Mouse (Mus musculus): ENCODE measurements around the gene Trub1.

The Trub1 gene

GRCm38 (mm10) chr19:57442936-57443657, 9.6 kb upstream of the Trub1 start:
- no peak for DNase-seq (ENCODE audit: low spot score)

DNA sequence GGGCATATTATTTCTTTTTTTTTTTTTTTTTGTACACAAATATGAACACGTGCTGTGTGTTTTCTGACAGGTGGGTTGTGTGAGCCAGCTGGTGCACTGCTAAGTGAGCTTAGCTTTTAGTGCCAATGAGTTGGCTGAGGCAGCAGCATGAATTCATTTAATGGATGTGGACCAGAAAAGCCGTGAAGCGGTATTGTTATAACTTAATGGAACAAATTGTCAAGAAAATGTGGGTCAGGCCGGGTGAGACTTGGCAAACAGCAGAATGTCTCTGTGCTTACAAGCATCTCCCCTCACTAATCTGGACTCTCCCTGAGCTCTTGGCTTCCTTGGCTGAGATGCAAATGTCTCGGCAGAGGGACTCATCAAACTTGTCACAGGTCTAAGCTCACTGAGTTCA, 7.7 kb upstream of the Trub1 start:
- DNase-seq (ENCODE audit: low spot score): no peak

DNA sequence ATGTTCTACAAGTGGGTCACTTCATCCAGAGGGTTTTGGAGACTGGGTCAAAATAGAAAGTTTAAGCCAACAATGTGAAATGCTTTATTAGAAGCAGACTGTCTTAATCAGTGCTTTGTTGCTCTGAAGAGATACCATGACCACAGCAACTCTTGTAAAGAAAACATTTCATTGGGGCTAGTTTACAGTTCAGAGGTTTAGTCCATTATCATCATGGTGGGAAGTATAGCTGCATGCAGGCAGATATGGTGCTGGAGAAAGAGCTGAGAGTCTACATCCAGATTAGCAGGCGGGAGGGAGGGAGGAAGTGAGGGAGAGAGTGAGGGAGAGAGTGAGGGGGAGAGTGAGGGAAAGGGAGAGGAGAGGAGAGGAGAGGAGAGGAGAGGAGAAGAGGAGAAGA, 1.9 kb upstream of the Trub1 start:
- no peak for DNase-seq (ENCODE audit: low spot score)

- DNase-seq (ENCODE audit: low spot score): no peak
These were observed 950 bp upstream of the Trub1 start for GRCm38 (mm10) chr19:57451762-57452161.

DNA sequence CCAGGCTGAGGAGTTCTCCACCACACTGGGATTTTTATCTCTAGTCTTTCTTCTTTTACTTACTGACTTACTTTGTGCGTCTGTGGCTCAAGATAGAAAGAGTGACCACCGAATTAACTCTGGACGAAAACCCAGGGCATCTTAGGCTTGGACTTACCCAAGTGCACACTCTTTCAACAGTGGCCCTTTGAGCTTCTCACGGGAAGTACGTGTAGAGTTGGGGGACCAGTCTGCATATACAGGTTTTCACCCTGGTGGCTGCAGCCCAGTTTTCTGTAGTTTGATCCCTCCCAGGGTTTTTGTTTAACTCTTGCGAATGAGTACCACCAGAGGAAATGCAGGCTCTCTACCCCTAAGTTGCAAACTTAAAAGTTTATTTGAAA, 497 bp downstream of the Trub1 start:
- no peak for DNase-seq (ENCODE audit: low spot score)

DNA sequence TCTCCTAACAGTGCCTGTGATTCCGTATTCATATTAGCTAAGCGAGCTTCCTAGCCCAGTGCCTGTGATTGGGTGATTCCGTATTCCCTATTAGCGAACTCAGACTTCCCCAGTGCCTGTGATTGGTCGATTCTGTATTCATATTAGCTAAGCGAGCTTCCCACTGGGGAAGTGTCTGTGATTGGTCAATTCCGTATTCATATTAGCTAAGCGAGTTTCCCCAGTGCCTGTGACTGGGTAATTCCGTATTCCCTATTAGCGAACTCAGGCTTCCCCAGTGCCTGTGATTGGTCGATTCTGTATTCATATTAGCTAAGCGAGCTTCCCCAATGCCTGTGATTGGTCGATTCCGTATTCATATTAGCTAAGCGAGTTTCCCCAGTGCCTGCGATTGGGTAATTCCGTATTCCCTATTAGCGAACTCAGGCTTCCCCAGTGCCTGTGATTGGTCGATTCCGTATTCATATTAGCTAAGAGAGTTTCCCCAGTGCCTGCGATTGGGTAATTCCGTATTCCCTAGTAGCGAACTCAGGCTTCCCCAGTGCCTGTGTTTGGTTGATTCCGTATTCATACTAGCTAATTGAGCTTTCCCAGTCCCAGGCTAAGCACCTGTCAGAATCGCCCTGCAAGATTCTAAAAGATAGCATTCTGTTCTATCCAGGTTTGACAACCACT, 2.7 kb downstream of the Trub1 start:
- DNase-seq (ENCODE audit: low spot score): no peak

GRCm38 (mm10) chr19:57457075-57457474, 4.4 kb downstream of the Trub1 start:
- DNase-seq (ENCODE audit: low spot score): no peak

GRCm38 (mm10) chr19:57463741-57464140, 11.0 kb downstream of the Trub1 start:
- DNase-seq (ENCODE audit: low spot score): no peak

DNA sequence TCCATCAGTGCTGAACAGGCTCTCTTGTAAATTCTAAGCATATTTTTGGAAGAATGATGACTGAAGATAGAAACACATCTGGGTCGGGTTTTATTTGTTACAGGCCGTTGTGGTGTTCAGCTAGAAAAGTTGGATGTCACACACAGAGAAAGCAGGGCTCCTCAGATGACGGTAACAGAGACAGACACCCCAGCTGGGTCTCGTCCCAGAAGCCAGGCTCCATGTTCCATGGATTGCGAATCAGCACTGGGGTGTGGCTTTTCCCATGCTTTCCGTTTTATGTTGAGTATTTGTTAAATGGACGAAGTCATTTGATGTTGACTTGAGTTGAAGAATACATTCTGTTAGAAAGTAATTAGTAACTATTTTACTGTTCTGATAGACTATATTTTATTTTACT, 13.0 kb downstream of the Trub1 start:
- DNase-seq (ENCODE audit: low spot score): no peak

- DNase-seq (ENCODE audit: low spot score): no peak
These were observed 18.3 kb downstream of the Trub1 start for GRCm38 (mm10) chr19:57471033-57471432.

GRCm38 (mm10) chr19:57472169-57472568, 19.5 kb downstream of the Trub1 start:
- DNase-seq (ENCODE audit: low spot score): no peak

DNA sequence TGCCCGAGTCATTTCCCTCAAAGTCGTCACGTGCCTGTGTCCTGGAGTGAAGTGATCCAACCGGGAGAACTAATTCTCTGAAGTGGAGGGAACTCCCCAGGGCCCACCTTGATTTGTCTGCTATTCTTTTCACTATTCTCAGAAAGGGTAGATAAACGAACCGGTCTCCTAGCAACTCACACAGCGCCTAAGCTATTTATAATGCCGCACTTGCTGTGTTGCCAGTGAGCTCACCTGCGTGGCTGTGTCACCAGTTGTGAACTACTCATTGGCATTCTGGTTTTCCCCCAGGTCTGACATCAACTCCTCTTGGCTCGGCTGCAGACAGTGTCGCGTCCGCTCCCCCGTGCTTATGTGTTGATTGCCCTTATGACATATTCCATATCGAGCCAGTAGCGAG, 20.6 kb downstream of the Trub1 start:
- no peak for DNase-seq (ENCODE audit: low spot score)

DNA sequence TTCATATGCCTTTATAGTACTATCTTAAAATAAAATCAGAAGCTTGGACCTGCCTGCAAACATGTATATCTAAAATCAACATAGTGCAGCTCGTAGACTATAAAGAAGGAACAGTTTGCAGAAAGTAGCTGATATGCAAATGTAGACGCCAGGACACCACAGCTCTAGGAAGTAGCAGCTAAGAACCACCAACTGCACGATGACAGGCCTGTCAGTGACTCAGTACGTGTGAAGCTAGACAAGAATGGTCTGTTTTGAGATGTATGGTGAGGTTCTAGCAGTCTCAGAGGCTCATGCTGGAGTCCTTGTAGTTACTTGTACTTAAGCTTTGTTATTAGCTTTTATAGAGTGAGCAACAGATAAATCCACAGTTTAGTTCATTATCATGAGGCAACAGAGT, 22.6 kb downstream of the Trub1 start:
- DNase-seq (ENCODE audit: low spot score): no peak

DNA sequence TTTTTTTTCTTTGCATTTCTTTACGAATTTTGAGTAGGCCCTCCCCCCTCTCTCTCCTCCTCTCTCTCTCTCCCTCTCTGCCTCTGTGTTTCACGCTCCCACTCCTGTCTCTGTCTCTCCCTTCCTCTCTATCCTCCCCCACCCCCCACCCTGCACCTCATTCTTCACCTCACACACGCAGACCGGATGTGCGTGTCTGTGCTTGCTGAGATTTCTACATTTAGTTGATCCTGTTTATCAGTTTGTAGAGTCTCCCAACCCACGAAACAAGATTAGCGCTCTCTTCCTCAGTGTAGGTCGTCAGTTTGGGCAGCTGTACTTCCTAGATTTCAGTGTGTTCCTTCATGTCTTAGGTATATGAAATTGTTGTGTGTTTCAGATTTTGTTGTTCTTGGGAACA, 24.6 kb downstream of the Trub1 start:
- no peak for DNase-seq (ENCODE audit: low spot score)

DNA sequence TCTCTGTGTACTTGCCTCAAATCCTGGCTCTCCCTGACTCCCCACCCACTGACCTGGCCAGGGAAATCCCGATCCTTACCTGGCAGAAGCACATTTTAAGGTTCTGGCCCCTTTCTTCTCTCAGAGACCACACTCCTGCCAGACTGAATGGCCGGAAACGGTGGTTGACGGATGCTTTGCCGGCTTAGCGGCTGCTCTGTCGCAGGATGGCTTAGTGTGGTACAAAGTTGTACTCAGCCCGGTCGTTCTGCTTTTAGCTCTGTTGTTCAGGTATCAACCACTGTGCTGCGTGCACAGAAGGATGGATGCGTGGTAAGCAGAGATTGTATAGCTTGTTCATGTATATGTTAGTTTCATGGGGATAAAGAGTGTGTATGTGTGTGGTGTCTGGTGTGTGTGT, 25.3 kb downstream of the Trub1 start:
- DNase-seq (ENCODE audit: low spot score): no peak

DNA sequence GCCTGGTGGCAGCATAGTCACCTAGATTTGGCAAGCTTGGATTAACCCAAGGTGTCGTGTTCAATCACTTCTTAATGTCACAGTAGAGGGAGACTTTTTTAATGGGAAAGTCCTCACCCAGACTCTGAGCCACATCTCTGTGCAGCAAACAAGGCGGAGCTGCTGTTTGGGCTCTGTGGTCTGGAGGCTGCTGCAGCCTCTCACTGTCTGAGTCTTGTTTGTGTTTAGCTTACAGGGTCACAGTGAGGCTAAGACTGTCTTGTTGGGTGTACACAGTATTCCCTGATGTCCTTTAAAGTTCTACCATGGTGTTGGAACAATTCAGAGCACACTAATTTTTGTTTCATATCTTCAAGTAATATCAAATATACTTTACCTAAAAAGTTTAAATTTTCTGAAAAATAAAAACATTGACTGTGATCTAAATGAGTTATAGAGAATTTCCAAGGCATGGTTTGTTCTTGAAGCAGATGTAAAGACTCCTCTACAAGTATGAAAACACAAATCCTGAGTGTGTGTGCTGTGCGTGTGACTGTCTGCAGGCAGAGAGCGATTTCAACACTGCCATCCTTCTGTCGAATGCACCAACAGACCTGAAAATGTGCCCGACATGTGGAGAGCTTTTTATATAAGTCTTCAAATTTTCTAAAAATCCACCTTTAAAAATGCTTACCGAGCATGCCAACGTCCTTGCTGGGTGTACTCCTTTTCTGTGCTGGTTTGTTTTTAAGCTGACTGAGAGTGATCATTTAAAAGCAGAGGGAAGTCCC, 27.4 kb downstream of the Trub1 start:
- DNase-seq (ENCODE audit: low spot score): no peak

GRCm38 (mm10) chr19:57481743-57482259, 29.1 kb downstream of the Trub1 start:
- no peak for DNase-seq (ENCODE audit: low spot score)

DNA sequence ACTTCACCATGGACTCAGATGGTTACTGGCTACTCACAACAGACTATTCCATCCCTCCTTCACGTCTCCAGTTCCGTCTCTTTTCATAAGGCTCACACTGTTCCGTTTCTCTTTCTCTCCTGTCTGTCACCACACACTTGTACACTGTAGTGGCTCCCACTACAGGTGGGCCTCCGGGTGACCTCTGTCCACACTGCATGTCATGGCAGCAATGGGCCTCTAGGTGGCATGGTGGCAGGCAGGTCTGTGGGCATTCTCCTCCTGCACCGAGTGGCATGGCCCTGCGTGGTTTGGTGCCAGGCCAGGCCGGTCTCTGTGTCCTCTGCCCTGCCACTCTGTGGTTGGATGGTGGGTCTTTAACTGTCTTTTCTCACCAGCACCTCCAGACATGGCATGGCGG, 30.1 kb downstream of the Trub1 start:
- no peak for DNase-seq (ENCODE audit: low spot score)

DNA sequence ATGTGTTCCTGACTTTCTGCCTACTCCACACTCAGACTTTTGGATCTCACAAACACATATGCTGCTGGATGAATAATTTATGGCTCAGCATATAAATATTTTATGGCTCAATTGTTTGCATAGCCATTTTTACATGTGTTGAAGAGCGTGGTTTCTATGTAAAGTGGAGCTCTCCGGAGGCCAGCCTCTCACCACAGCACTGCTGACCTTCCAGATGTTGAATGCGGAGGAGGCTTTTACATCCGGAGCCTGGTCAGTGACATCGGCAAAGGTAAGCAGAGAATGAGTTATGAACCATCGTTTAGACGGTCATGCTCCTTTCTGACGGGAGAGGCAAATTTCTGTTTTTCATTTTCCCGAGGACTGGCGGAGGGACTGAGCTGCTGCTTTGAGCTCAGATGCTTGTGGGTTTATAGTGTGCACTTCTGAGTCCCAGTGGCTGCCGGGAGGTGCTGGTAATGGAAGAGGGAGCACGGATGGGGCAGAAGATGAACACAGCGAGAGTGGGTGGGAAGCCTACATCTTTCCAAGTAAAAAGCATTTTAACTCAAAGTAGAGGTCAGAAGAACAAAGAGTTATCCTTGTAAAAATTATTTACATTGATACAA, 34.4 kb downstream of the Trub1 start:
- no peak for DNase-seq (ENCODE audit: low spot score)

DNA sequence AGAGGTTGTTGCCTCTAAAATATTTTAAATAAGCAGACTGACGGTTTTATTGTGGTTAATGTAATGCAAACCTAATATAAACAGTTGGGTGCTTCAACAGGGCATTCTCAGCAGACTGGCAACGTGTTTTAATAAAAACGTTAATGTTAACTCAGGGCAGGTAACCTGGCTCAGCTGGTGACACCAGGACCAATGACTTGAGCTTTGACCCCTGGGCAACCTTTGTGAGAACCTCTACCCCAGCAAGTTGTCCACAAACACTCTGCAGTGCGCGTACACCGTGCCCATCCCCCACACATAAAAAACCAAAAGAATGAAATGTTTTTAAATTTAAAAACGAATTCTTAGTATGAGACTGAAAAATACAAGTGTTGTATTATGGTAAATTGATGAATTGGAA, 36.8 kb downstream of the Trub1 start:
- DNase-seq (ENCODE audit: low spot score): no peak

- no peak for DNase-seq (ENCODE audit: low spot score)
These were observed 38.3 kb downstream of the Trub1 start for GRCm38 (mm10) chr19:57491030-57491429.

DNA sequence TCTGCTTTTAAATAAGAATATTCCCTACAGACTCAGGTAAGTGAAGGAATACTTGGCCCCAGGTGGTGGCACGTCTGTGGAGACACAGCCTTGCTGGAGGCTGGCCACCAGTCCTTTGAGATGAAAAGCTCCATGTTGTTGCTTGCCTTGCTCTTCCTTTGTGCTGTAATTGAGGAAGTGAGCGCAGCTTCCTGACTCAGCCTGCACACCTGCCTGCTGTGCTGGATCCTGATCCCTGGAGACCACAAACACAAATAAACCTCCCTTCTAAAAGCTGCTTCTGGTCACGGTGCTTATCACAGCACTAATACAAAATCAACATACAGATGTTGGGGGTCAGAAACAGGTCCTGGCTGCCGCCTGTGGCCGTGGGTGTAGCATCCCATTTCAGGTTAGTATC, 41.3 kb downstream of the Trub1 start:
- no peak for DNase-seq (ENCODE audit: low spot score)
